ENCODE assay signal across 15 mouse cellular contexts in genomic region chr13:68889929-68890593, GRCm38 (mm10).
DNase-seq lines count a peak whose midpoint lies in the region; ATAC-seq and TF ChIP-seq lines count a peak whose summit lies in the region.
"Had no signal": no experiment of that assay in that cellular context is flagged by ENCODE, and none has a peak within 500 bp of the region (broad histone marks: within the 10 kb centered on the region; RNA-seq: fewer than 3 reads in every experiment).

No protein-coding gene starts in this region.

- 0 out of 2 replicates have a peak, but pooled peaks cover 4% of the 10 kb centered on the region for H3K36me3 ChIP-seq in kidney, embryonic 15.5 days
- H3K36me3 ChIP-seq in lung, postnatal 0 days (ENCODE audit: insufficient read depth, low read length) = no peaks in the 10 kb centered on the region
- no peaks in the 10 kb centered on the region for H3K36me3 ChIP-seq in thymus, adult 2 months (ENCODE audit: control insufficient read depth, insufficient read depth, low read length)
- H3K36me3 ChIP-seq: hindbrain, embryonic 13.5 days; limb, embryonic 10.5 days; neural tube, embryonic 15.5 days had no signal

- WGBS in kidney, embryonic 15.5 days = 68% methylated on average over 9 of the region's 9 CpGs
- 53% methylated on average over 9 of the region's 9 CpGs for WGBS in lung, postnatal 0 days
- WGBS in thymus, adult 2 months = 91% methylated on average over 9 of the region's 9 CpGs

- no peak overlapping the region for H3K9ac ChIP-seq in kidney, embryonic 15.5 days
- no peak overlapping the region for H3K9ac ChIP-seq in lung, postnatal 0 days (replicated peaks; ENCODE audit: low read depth)
- H3K9ac ChIP-seq: hindbrain, embryonic 13.5 days; neural tube, embryonic 15.5 days had no signal

- no peak overlapping the region for H3K4me3 ChIP-seq in kidney, embryonic 15.5 days (replicated peaks)
- no peak overlapping the region for H3K4me3 ChIP-seq in lung, postnatal 0 days (ENCODE audit: low read depth, low read length)
- H3K4me3 ChIP-seq in thymus, adult 2 months (ENCODE audit: control insufficient read depth, insufficient read depth, low read length) = no peak overlapping the region
- H3K4me3 ChIP-seq: hindbrain, embryonic 13.5 days; limb, embryonic 10.5 days; neural tube, embryonic 15.5 days had no signal

- no peak overlapping the region for H3K4me2 ChIP-seq in kidney, embryonic 15.5 days
- H3K4me2 ChIP-seq in lung, postnatal 0 days (replicated peaks; ENCODE audit: low read depth, low read length) = no peak overlapping the region
- H3K4me2 ChIP-seq: hindbrain, embryonic 13.5 days; neural tube, embryonic 15.5 days had no signal

- no peak for TF ChIP-seq POLR2A in thymus, adult 2 months (IDR thresholded peaks at IDR 0.05; ENCODE audit: control insufficient read depth, extremely low read depth, insufficient read depth, low read length, poor library complexity)

- ATAC-seq in kidney, embryonic 15.5 days (replicated peaks; ENCODE audit: low FRiP score) = no peak; the same call in 1 of the 2 replicates
- ATAC-seq in lung, postnatal 0 days = peak; percentile 57

- intact Hi-C loops in left cerebral cortex, postnatal 10 days (cut with DNase I) = no loop called here

- H3K27ac ChIP-seq in kidney, embryonic 15.5 days = peak overlapping the region; percentile 37; the same call in 1 of the 2 replicates
- peak overlapping the region; percentile 43; the same call in 1 of the 2 replicates for H3K27ac ChIP-seq in lung, postnatal 0 days (ENCODE audit: low read length)
- H3K27ac ChIP-seq in thymus, adult 2 months (ENCODE audit: control insufficient read depth, insufficient read depth, low read length) = no peak overlapping the region
- H3K27ac ChIP-seq: hindbrain, embryonic 13.5 days; limb, embryonic 10.5 days; neural tube, embryonic 15.5 days had no signal

- H3K27me3 ChIP-seq in kidney, embryonic 15.5 days = no peaks in the 10 kb centered on the region
- H3K27me3 ChIP-seq in lung, postnatal 0 days (replicated peaks; ENCODE audit: insufficient read depth, low read length) = no peaks in the 10 kb centered on the region
- no peaks in the 10 kb centered on the region for H3K27me3 ChIP-seq in thymus, adult 2 months (ENCODE audit: control insufficient read depth, insufficient read depth, low read length)
- H3K27me3 ChIP-seq: hindbrain, embryonic 13.5 days; neural tube, embryonic 15.5 days had no signal

- peaks cover 5% of the 10 kb centered on the region; the same call in 1 of the 2 replicates for H3K4me1 ChIP-seq in kidney, embryonic 15.5 days
- H3K4me1 ChIP-seq in lung, postnatal 0 days (ENCODE audit: insufficient read depth, low read depth, low read length) = 0 out of 2 replicates have a peak, but pooled peaks cover 3% of the 10 kb centered on the region
- no peaks in the 10 kb centered on the region for H3K4me1 ChIP-seq in thymus, adult 2 months (replicated peaks; ENCODE audit: control insufficient read depth, insufficient read depth, low read length)
- H3K4me1 ChIP-seq: hindbrain, embryonic 13.5 days; limb, embryonic 10.5 days; neural tube, embryonic 15.5 days had no signal

- no peak for TF ChIP-seq EP300 in lung, postnatal 0 days (IDR thresholded peaks at IDR 0.05)

- H3K9me3 ChIP-seq in kidney, embryonic 15.5 days (replicated peaks) = no peaks in the 10 kb centered on the region
- no peaks in the 10 kb centered on the region for H3K9me3 ChIP-seq in lung, postnatal 0 days (ENCODE audit: low read length)
- H3K9me3 ChIP-seq: hindbrain, embryonic 13.5 days; limb, embryonic 10.5 days; neural tube, embryonic 15.5 days had no signal

- no peak for DNase-seq in kidney, adult 9 months
- DNase-seq in lung, postnatal 0 days (ENCODE audit: low spot score) = peak; percentile 45
- DNase-seq in lung, postnatal 36 days = no peak
- DNase-seq in left cerebral cortex, postnatal 10 days (ENCODE audit: extremely low spot score in 1 of 2, low spot score in 2 of 2) = peak; percentile 49 to 64
- peak; percentile 92 for DNase-seq in telencephalon, adult 2 months (ENCODE audit: low read depth, low spot score)
- no peak for DNase-seq in thymus, adult 2 months
- DNase-seq in urinary bladder, postnatal 14 days (ENCODE audit: low spot score) = no peak
- DNase-seq: adrenal gland, postnatal 36 days; cerebellum, adult 11 months; gastrocnemius, postnatal 10 days; midbrain, embryonic 14.5 days had no signal

- 0 out of 2 replicates have a peak, but pooled peaks have one; percentile 2 for TF ChIP-seq CTCF in lung, postnatal 0 days (IDR thresholded peaks at IDR 0.05)
- TF ChIP-seq CTCF in thymus, adult 2 months (IDR thresholded peaks at IDR 0.05; ENCODE audit: borderline replicate concordance, control insufficient read depth, extremely low read depth, insufficient read depth, low read length, poor library complexity) = no peak

Comparison
In these comparisons a context has a peak if more than half of its experiments do, and no peak if none do; other contexts are left out.
1. DNase-seq: peak in lung, postnatal 0 days (single experiment), left cerebral cortex, postnatal 10 days (2 of 2) and telencephalon, adult 2 months (single experiment); none in kidney, adult 9 months (single experiment), lung, postnatal 36 days (single experiment), thymus, adult 2 months (single experiment) and urinary bladder, postnatal 14 days (single experiment).